Mouse (Mus musculus) left cerebral cortex, postnatal 10 days (tissue): ENCODE measurements around the gene Tmed1. TPM values are rescaled to one million over a fixed set of nuclear protein-coding genes. Genes with fewer than 3 reads are reported as not detected.
"Not testable (repeated sequence)": the region's sequence is repeated elsewhere in the genome, so short reads cannot be mapped to it uniquely, and the experiment has no call there.

Experiments used
- DNase-seq, 2 experiments: peaks; one replicate each; pipeline ENCODE4 v3.0.0; 2021 to 2022; ENCODE audit warnings: low spot score in 2 of 2, mixed read lengths in 1 of 2; ENCODE audit errors: extremely low spot score in 1 of 2
- intact Hi-C: fragments of 180-260 bp; cut with DNase I; formaldehyde crosslinking; loops from one replicate; pipeline ENCODE4 v1.15.1; 2025
- total RNA-seq, 2 experiments: library from RNA; stranded (reverse); gene quantifications; 2 replicates each; pipeline ENCODE4 v1.2.3; 2021

Gene Tmed1
- total RNA-seq, 2 experiments from 2014 or later, result 18.3 to 19.8 TPM

DNA sequence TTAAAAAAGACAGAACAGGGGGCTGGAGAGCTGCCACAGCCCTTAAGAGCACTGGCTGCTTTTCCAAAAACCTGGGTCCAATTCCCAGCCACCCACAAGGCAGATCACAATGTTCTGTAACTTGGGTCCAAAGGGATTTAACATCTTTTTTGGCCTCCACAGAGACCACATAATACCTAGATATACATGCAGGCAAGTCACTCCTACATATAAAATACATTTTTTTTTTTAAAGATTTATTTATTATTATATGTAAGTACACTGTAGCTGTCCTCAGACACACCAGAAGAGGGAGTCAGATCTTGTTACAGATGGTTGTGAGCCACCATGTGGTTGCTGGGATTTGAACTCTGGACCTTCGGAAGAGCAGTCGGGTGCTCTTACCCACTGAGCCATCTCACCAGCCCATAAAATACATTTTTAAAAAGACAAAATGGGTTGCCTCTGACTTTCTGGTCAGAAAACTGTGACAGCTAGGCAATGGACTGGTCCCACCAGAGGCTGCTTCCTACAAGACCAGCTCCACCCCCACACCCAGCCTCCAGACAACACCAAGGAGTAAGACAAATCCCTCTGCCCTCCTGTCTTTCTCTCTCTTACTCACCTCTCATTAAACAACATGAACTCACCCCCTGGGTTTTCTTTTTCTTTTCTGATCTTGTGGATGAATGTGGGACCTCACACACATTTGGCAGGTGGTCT is 17.2 kb upstream of the Tmed1 start:
- intact Hi-C loops, result no loop called here
- no peak for DNase-seq

DNA sequence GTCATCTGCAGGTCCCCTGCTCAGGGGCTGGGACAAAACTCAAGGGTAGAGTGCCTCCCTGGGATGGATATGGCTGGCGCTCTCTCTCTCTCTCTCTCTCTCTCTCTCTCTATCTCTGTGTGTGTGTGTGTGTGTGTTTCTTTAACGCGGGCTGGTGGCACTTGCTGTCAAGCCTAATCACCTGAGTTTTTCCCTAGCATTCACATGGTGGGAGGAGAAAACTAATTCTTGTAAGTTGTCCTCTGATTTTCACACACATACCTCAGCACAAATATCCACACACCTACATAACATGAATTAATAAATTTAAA is 16.5 kb upstream of the Tmed1 start:
- intact Hi-C loops, result no loop called here
- no peak for DNase-seq

DNA sequence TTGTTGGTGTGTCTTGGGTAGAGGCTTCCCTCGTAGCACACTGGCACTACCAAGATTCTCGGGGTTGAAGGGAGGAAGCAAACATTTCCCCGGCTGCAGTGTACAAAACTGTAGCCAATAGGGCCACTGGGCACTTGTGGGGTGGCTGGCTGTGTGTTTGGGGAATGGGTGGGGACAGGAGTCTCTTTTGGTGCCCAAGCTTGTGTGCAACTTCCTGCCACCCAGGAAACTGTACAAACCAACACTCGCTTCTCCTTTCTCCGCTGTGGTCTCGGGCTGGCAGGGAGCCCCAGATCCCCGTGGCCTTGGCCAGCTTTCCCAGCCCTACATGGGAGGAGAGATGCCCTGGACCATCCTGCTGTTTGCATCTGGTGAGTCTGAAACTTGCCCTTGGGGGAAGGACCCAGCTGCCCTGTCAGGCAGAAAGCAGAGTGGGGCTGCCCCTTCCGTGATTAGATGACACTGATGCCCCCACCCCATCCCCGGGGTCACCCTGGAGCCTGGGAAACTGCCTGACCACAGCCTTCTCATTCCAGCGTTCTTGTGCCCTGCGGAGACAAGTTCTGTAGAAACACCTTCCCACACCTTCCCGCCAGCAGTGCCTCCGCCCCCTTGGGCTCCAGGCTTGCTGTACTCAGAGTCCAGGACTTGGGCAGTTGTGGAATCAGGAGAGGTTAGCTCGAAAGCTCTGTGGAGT is 16.0 kb upstream of the Tmed1 start, which contains the start of gene AB124611:
Gene AB124611, plus strand, starts transcription at position 240 of the 697 bp plus-strand sequence.
- no peak for DNase-seq
- intact Hi-C loops, result no loop called here

DNA sequence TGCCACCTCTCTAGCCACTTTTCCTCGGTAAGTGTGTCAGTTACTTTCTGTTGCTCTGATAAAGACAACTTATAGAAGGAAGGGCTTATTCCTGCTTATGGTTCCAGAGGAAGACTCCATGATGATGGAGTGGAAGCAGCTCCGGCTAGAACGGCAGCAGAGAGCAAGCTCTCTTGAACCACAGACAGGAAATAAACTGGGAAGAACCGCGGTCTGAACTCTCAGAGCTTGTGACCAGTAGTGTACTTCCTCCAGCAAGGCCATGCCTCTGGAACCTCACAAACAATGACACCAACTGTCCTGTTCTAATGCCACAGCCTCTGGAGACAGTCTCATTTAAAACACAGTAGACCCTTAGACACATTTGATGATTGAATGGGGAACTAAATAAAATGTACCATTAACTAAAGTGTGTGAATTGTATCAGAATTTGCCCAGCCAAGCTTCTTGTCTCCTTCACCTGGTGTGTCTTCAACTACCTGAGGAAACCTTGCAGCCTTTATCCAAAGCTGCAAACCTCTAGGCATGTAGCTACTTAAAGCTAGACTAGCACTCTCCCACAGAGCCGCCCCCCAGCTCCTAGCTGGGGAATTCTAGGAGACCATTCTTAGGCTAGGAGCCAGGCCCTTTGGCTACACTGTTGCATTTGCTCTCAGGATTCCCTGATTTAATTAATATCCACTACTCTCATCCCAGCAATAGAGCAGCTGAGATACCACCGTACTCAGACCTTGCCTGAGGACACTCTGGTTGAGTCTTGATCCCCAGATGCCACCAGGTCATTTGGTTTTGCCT is 15.3 kb upstream of the Tmed1 start:
- intact Hi-C loops, result no loop called here
- DNase-seq, result no peak

DNA sequence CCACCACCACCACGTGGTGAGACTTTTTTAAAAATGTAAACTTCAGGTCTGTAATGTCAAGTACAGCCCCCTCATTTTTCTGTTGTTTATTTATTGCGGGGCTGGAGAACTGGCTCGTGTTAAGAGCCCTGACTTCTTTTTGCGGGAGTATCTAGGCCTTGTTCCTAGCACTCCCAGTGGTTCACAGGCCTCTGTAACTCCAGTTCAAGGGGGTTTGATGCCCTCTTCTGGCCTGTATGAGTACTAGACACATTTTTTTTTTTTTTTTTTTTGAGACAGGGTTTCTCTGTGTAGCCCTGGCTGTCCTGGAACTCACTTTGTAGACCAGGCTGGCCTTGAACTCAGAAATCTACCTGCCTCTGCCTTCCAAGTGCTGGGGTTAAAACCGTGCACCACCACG is 8.6 kb upstream of the Tmed1 start:
- DNase-seq, result peak in 1 of 2 experiments; percentile 5
- intact Hi-C loops, result not testable (repeated sequence)

DNA sequence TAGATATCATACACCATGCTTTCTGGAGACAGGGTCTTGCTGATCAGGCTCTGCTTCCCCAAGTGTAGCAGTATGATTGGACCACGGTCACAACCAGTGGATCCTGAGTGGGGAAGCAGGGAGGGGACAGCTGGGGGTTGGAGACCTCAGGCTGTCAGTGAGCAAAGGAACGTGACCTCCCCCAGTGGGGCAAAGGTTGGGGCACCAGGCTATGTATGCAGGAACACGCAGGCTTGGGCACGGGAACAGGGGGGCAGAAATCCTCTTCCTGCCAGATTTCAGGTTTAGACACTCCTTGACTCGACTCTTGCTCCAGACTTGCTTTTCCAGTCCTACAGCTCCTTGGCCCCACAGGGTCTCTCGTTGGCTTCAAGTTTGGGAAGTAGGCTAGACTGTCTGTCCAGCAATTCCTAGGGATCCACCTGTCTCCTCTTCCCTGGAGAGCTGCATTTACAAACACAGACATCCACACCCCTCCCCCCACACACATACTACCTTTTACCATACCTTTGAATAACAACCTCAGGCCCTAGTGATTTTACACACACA is 8.0 kb upstream of the Tmed1 start:
- intact Hi-C loops, result no loop called here

DNA sequence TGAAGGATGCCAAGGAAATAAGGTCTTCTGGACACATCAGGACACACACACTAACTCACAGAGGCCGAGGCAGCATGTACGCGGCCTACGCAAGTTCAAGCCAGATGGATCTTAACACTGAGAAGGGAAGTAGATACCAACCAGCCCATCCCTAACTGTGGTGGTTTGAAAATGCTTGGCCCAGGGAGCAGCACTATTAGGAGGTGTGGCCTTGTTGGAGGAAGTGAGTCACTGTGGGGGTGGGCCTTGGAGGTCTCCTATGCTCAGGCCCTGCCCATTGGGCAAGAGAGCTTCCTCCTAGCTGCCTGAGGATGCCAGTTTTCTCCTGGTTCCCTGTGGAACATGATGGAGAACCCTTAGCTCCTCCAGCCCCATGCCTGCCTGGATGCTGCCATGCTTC is 3.4 kb upstream of the Tmed1 start:
- intact Hi-C loops, result no loop called here
- DNase-seq, result no peak

More for the DNA sequence above, 8.0 kb upstream of the Tmed1 start:
- DNase-seq, result peak in 1 of 2 experiments; percentile 17

DNA sequence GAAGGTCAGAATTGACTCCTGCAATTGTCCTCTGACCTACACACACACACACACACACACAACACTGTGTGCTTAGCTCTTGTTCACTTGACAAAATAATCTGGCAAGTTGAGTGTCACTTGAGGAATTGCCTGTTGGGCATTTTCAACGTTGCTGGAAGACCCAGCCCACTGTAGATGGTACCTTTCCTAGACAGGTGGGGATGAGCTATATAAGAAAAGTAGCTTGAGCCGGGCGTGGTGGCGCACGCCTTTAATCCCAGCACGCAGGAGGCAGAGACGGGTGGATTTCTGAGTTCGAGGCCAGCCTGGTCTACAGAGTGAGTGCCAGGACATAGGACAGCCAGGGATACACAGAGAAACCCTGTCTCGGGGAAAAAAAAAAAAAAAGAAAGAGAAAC is 1.0 kb upstream of the Tmed1 start:
- intact Hi-C loops, result no loop called here
- no peak for DNase-seq

DNA sequence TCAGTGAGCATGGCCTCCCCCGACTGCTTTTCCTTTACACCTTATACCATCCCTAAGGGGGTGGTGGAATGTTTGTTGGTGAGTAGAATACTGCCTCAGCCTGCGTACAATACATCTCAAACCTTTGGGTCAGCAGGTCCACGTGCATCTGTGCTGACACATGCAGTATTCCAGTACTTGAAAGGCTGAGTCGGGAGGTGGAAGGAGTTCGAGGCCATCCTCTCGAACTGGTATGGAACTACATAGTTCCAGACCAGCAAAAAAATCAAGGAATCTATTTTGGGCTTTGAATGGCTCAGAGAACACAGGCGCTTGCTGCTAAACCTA is 600 bp upstream of the Tmed1 start:
- peak in 1 of 2 experiments; percentile 29 for DNase-seq
- intact Hi-C loops, result no loop called here

DNA sequence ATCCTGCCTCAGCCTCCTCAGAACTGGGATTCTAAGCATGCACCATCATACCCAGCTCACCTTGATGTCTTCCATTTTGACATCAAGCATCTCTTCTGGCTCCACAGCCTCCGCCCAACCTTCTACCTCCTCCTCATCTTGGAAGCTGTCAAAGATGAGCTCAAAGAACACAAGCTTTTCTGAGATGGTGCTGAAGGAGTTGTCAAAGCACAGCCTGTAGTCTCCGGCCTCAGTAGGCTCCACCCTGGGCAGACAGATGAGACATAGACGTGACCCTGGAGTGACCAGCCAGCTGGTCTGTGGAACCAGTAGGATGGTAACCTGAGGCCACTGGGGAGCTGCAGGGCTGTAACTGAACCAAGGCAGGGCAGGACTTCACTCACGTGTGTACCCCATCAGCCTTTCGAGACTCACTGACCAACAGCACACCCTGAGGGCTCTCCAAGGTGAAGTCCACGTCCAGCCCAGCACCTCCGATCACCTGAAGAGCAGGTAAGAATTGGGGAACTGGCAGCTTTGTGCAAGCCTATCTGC is 1.1 kb downstream of the Tmed1 start:
- intact Hi-C loops, result no loop called here

DNA sequence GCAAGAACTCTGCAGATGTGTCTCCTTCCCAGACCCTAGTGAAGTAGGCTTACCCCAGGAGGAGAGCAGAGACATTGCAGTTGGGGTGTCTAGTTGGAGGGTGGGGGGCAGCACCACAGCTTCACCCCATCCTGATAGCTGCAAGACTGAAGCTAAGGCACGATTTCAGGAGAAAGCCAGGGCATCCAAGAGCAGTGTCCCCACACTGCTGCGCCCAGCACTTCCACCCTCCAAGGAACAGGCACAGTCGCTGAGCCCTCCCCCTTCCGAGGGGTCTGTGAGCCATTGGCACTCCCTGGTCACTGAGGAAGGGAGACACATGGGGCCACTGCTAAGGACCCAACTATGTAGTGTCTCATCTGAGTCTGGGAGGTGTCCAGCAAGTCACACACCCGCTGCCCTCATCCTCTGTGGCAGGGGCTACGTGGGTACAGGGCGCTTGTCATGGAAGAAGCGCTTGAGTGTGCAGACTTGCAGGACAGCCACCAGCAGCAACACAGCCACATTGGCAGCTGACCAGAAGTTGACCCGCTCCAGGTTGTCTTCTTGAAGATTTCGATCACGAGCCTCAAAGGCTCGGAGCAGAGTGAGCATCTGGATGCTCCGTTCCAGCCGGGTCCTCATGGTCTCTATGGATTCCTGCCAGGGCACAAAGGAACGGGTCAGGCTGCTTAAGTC is 2.2 kb downstream of the Tmed1 start:
- intact Hi-C loops, result no loop called here
- DNase-seq, result peak in 1 of 2 experiments; percentile 45

More for the DNA sequence above, 1.1 kb downstream of the Tmed1 start:
- DNase-seq, result peak in 1 of 2 experiments; percentile 22

DNA sequence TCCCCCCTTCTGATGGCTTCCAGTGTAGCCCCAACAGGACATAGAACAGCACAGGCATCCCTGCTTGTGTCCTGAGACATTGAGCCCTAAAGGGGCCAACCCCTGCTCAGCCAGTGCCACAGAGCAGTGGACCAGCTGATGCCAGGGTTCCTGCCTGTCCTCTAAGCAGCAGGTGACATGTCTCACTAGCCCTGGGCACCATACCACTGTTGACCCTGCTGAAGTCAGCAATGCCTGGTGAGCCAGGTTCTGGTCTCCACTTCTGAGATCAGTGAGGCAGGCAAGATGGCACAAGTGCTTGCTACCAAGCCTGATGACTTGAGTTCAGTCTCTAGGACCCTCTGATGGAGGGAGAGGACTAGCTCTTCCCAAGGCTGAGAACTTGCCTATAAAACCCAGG is 4.3 kb downstream of the Tmed1 start:
- DNase-seq, result no peak
- intact Hi-C loops, result no loop called here

DNA sequence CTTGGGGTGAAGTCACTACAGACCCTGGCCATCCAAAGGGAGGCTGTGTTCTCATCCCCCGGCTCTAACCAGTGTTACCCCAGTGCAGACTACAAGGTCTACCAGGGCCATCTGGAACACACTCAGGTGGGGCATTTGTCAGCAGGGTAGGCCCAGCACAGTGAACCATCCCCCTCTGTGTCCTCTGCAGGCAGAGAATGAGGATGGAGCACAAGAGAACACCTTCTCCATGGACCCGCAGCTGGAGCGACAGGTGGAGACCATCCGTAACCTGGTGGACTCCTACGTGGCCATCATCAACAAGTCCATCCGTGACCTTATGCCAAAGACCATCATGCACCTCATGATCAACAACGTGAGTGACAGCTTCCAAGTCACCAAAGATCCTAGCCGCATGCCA is 6.7 kb downstream of the Tmed1 start:
- DNase-seq, result no peak
- intact Hi-C loops, result no loop called here

DNA sequence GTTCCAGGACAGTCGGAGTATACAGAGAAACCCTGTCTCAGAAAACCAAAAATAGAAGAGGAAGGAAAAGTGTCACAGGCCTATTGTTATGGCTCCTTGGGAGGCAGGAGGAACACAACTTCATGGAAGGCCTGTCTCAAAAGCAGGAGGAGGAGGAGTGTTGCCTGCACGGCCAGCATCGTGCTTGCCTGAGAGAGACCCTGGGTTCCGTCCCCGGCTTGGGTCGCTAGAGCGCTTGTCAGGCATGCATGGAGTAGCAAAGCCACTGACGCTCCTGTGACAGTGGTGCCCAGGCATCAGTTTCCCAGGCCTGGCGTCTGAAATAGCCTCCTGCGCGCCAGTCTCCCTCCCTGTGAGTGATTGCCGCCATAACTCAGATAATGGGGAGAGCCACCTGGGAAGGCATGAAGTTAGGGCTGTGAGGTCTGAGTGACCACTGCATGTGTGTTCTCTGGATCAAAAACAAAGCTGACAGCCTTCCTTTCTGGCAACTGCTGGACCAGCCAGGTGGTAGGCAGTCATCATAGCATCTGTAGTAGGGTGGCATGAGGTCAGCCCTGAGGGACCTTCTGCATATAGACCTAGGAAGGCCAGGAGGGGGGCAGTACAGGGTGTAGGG is 11.7 kb downstream of the Tmed1 start:
- DNase-seq, result no peak
- intact Hi-C loops, result no loop called here

DNA sequence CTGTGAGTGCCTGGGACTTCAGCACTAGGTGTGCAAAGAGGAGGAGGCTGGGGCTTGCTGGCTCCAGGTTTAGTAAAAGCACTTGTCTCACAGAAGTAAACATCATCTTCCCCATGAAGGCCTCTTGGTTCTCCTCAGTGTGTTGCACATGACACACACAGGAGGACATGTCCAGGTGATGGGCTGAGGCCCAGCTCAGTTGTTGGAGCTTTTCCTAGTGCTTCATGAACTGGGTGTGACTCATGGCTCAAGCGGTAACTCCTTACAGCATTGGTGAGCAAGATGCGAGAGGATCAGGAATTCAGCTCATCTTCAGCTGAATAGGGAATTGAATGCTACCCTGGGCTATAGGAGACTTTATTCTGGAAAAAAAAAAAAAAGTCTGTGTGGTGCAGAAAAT is 12.4 kb downstream of the Tmed1 start:
- no peak for DNase-seq
- intact Hi-C loops, result no loop called here

DNA sequence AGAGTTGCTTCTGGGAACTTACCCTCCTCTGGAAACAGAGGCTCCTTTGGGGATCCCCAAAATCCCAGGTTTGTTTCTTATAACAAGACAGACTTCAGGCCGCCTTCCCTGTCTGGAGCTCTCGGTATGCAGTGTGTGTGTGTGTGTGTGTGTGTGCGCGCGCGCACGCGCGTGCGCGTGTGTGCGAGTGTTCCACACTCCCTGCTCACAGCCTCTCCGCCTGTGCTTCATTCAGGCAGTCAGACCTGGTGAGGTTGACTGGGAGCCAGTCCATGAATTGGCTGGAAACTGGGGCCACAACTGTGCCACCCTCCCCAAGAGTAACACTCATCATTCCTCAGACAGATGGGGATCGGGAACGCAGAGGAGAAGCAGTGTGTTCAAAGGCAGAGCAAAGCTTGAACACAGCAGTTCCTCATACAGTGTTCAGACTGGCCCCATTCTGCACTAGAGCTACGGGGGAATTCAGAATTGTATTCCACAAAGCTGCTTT is 13.0 kb downstream of the Tmed1 start:
- DNase-seq, result no peak
- intact Hi-C loops, result no loop called here

DNA sequence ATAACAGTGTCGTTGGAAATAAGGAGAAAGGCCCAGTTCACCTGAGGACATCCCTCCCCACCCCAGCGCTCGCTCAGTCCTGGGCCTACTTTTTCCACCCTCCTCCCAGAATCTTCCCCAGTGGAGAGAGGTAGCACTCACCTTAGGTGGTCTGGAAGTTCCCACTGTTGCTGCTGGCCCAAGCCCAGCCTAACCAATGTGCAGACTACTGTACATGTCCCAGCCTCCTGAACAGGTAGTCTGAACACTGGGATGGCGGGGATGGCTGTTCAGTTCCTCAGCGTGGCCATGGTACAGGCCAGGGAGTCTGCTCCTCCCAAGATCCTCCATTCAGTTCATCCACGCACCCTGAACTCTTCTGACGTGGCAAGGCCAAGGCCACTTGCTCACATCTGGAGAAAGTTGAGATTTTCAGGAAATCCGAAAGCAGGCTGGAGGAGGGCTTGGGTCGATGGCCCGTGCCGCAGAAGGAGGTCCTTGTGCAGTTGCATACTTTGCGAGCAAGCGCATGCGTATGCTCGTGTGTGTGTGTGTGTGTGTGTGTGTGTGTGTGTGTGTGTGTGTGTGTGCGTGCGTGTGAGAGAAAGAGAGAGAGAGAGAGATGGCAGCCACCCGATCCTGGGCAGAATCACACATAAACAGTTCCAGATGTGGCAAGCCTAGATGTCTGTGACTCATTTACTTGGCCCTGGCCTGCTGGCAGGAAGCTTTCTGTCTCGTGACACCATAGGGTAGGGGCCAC is 13.6 kb downstream of the Tmed1 start:
- DNase-seq, result no peak
- intact Hi-C loops, result no loop called here

DNA sequence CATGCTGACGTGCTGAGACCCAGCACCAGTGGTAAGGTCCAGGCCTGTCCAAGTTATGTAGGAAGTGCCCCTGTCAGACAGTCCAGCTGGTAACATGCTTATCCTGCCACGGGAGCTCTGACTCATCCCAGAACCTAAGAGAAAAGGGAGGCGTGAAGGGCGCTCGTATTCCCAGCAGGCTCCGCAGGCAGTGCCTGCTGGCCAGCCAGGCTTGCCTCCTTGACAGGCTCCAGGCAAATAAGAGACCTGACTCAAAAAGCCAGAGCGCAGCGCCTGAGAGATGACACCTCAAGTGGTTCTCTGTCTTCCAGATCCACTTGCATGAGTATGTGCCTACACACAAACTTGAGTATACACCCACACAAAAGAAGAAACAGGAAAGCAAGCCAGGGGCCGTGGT is 15.3 kb downstream of the Tmed1 start:
- intact Hi-C loops, result no loop called here
- no peak for DNase-seq
